Mouse (Mus musculus) frontal cortex, postnatal 10 days (tissue): ENCODE data around the gene Dph1.

ENCODE experiments used
- DNase-seq, 2 experiments: peaks; one replicate each; pipeline ENCODE4 v3.0.0; 2022; ENCODE audit warnings: low spot score in 2 of 2, mixed read lengths in 1 of 2

The Dph1 gene

DNA sequence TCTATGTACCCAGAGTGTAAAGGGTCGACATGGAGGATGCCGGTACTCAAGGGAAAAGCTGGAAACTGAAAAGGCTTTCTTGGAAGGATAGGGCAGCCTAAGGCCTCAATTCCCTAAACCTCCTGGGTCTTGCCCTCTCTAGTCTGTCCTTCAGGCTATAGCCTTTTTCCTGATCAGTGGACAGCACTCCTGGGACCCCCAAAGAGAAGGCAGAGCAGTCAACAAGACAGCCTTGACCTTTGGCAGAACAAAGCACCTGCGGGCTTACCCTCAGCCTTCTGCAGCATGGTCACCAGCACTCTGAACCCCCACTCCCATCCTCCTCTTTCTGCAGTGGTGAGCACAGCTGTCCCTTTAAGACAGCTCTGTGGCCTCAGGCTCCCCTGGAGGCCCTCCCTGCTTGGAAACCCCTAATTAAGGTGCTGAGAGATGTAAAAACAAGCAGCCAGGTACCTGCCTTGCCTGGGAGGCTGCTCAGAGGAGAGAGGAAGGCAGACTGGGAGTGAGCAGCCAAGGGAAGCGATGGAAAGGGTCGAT is at the start of gene Dph1:
Gene Dph1 (minus strand): TSS at position 337 of the 537 bp plus-strand sequence.
- no peak for DNase-seq

DNA sequence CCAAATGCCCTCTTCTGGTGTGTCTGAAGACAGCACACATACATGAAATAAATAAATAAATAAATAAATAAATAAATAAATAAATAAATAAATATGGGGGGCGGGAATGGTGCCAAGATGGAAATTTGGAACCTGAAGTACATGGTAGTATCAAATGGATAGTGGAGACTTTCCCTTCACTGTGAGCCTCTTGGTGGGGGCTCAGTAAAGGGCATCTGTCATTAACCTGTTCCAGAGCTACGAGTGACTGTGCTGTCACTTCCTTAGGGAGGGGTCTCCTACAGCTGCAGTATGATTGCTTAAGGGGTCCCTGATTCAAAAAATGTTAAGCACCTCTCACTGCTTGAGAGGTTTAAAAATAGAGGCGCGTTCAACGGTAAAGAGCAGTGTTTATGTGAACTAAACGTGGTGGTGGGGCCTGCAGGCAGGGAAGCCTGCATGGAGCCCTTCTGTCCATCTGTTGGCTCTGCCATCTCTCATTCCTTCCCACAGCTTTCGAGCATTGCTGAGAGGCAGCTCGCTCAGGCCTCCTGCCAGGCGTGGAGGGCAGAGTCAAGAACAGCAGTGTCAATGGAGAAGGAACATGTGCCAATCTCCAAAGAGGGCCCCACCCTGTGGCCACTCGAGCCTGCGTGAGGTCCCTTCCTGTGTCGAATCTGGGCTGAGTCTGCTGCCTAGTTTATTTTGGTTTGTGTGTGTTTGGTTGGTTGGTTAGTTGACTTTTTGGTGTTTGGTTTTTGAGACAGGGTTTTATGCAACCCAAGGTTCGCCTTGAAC is 49.3 kb upstream of the Dph1 start:
- DNase-seq = no peak

DNA sequence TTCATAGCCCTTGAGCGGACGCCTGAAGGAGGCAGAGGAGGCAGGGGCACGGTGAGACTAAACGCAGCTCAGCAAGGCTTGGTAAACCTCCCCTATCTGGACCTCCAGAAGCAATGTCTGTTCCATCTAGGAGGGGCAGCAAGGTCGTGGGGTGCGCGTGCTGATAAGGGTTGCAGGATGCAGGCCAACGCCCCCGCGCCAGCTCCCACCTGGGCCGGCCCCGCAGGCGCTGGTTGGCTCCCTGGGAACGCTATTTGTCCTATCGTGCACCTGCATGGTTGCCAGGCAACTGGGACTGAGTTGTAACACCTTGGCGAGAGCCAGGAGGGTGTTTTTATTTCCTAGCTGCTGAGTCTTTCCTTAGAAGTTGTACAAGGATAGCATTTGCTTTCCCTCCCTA is 43.7 kb upstream of the Dph1 start:
- DNase-seq = no peak

DNA sequence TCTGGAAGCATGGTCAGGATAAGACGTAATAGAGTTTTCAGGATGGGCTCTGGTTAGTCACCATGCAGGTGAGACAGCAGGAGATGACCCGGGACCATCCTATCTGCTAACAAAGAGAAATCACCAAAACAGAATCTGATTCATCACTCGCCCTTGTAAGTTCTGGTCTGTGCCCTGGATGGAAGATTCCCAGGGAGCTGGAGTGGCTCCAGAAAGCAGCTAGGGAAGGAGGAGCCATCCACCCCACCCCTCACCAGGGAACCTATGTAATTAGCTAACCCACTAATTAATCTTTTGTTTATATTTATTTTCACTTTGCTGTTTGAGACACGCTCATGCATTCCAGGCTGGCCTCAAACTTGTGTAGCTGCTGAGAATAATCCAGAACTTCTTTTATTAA is 41.4 kb upstream of the Dph1 start:
- no peak for DNase-seq

DNA sequence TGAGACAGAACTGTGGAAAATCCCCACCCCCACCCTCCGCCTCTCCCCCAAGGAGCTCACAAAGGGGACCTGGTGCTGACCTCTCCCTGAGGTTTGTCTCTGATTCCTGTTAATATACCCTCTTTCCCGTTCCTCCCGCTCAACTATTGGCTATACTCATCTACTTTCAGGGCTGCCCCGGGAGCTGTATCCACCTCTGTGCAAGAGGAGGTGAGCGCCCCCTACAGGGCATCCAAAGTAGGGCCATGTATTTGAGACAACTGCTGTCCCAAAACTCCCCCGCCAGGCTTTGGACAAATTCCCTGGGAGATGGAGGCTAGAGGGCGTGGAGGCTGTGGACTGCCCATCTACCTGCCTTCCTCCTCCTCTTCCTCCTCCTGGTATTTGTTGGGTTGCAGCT is 40.7 kb upstream of the Dph1 start:
- peak in 1 of 2 experiments; percentile 56 for DNase-seq

DNA sequence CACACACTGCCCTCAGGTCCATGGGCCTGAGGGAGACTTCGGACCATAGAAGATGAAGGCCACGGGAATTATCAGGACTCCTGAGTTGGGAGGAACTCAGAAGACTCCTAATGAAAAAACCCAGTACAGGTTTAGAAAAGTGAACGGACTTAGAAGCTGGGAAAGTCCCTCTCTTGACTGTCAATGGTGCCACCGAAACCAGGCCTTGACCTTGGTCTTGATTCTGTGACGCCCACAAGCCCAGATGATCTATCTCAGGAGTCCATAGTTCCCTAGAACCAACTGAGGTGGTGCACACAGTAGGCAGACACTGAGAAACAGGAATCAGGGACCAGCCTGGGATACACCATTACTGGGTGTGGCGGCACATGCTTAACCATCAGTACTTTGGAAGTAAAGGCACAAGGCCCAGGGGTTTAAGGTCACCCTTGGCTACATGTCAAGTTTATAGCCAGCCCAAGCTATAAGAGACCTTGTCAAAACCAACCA is 39.3 kb upstream of the Dph1 start:
- no peak for DNase-seq

DNA sequence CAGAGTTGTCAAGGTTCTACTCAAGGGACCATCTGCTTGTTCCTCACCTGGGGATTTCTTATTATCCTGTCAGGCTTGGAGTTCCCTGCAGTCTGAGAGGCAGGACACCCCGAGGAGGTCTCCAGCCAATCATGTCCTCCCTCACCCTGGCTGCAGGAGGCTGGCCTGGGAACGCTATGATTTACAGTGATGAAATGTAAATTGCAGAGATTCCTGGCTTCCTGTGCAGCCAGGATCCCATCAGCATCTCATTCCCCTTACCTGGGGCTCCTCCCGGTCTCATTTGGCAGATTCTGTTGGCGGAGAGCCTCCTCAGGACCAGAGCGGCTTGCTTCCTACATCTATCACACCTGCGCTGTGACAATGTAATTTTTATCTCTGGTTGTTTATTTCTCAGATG is 38.2 kb upstream of the Dph1 start:
- no peak for DNase-seq

DNA sequence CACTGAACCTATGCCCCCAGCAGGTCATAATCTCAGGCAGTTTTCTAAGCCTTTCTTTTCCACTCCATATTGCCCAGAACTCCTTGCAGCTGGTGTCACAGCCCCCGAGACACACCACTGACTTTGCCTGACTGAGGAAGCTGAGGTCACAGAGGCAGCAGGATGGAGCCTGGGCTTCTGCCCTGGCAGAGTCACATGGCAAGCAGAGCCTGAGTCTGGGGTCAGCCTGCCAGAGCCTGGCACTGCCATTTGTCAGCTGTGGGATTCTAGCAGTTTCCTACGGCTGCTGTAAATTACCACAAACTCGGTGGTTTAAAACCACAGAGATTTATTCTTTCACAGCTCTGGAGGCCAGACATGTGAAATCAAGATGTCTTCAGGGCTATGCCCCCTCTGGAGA is 36.6 kb upstream of the Dph1 start:
- no peak for DNase-seq

DNA sequence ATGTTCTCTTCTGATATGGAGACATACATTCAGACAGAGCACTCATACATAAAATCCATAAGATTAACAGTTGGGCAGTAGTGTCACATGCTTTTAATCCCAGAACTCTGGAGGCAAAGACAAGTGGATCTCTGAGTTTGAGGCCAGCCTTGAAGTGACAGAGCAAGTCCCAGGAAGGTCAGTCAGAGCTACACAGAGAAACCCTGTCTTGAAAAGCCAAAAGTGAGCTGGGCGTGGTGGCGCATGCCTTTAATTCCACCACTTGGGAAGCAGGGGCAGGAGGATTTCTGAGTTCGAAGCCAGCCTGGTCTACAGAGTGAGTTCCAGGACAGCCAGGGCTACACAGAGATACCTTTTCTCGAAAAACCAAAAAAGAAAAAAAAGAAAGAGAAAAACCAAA is 33.8 kb upstream of the Dph1 start:
- DNase-seq = no peak

DNA sequence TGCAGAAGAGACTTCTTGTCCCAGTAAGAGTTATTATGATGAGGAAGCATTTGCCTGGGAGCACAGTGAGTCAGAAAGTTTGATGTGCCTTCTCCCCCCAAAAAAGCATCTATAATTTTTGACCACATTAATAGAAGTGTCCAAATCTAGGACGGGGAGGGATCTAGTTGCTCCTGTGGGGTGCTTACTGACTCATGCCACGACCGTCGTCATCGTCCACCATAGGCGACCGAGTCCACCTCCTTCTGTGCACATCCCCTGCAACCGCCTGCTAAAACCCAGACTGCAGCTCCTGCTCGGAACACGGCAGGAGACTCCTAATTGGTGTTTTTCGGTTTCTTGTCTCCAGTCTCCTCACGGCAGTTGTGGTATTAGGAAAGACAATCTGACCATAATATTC is 33.0 kb upstream of the Dph1 start:
- no peak for DNase-seq

DNA sequence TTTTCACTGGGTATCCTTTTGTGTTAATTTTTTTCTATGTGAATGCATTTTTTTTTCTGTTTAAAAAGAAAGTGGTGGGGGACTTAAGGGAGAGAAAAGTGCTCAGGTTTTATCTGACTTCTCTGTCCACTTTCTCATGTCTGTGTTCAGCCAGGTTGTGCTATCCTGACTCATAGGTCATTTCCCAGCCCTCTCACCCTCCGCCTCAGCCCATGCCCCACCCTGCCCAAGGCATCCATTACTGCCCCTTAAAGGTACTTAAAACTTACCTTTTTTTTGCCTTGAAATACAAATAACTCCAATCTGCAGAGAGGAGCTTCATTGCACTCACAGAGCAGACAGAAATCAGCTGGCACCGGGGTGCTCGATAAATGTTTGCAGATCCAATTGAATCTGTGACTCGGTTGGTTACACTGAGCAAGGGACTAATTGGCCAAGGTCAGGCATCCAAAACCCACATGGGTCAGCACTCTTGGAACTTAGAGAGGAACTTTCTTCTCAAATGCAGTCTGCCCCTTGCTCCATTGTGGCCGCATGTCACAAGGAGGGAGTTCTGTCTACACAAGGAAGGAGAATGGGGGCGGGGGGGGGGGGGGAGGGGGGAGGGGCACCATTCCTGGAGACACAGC is 29.6 kb upstream of the Dph1 start:
- DNase-seq = no peak

DNA sequence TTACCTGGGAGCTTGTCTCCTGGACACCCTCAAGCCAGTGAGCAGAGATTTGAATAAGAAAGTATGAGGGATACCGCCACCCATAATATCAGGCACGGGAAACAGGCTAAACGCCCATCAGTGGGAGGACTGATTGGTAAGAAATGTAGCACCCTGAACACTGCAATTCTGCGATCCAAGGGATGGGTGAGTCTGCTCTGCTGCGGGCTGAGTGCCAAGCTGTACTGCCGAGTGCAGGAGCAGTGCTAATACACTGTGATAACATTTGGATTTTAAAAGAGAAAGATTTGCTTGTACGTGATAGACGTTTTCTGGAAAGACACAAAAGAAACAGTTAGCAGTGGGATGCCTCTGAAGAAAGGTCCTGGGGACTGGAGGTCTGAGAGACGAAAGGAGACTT is 29.1 kb upstream of the Dph1 start:
- no peak for DNase-seq

DNA sequence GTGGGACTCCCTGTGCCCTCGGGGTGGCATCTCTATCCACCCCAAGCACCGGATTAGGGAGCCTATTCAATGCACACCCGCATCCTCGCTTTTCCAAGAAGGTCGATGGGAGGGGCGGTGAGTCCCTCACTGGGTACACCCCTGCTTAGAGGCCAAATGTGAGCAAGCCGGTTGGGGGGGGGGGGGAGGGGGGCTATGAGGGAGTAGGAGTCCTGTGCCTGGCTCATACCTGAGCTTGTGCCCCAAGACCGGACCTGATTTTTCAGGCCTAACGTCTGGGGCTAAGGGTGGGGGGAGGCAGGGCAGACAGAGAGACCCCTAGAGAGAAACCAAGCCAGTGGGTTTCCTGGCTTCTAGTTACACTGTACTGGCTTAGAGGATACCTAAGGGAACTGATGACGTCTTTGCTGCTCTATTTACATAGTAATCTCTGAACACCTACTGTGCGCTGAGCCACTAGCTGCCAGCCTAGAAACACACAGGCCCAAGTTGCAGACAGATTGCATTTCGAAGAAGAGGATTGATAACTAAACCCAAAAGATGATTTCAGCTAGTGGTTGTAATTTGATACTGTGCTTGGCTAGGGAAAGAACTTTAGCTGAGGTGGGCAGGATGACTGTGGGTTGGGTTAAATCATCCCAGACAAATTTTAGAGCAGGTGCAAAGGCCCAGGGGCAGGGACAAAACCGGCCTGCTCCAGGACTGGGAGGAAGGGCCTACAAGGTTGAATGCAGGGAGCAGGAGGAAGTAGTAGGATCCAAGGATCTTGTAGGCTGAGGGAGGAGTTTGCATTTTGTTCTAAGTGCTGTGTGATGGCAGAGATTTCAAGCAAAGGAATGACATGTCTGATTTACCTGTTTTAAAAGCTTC is 23.3 kb upstream of the Dph1 start:
- no peak for DNase-seq

DNA sequence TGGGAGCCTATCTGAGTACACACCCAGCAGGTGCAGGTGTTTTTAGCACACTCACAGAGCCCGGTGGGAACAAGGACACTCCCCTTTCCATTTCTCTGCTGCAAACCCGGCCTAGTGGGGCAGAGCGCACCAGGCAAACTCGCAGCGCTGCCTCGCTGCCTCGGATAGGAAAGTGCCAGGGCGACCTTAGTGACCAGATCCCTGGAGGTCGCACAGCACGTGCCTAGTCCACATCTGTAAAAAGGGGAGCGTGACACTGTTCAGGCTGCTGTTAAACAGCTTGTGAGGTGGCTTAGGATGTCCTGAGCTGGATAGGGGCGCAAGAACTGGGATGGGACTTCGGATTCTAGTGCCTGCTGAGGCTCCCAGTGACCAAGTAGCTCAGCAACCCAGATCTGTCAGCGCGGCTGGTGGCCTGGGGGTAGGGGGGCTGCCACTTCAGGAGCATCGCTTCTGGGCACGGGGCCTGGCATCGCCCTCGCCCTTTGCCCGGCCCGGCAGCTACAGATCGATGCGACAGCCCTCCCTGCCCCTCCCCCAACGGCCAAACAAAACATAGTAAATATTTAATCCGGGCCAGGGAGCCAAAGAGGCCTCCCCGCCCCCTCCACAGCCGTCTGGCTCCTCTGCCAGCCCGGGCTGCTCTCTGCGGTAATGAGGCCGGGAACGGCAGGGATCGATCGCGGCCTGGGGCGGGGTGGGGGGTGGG is 22.5 kb upstream of the Dph1 start:
- DNase-seq = no peak

DNA sequence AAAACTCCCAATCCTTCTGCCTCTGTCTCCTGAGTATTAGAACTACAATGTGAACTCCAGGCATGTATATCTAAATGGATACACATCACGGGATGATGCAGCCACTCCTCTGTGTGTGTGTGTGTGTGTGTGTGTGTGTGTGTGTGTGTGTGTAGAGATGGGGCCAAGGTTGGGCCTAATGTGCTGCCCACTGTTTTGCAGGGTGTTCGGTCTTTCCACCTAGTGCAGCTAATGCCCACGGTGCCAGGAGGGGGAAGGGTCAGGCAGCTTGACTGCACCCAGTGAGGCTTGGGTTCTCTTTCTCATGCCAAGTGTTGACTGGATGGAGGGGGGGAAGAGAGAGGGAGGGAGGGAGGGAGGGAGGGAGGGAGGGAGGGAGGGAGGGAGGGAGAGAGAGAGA is 21.8 kb upstream of the Dph1 start:
- no peak for DNase-seq

DNA sequence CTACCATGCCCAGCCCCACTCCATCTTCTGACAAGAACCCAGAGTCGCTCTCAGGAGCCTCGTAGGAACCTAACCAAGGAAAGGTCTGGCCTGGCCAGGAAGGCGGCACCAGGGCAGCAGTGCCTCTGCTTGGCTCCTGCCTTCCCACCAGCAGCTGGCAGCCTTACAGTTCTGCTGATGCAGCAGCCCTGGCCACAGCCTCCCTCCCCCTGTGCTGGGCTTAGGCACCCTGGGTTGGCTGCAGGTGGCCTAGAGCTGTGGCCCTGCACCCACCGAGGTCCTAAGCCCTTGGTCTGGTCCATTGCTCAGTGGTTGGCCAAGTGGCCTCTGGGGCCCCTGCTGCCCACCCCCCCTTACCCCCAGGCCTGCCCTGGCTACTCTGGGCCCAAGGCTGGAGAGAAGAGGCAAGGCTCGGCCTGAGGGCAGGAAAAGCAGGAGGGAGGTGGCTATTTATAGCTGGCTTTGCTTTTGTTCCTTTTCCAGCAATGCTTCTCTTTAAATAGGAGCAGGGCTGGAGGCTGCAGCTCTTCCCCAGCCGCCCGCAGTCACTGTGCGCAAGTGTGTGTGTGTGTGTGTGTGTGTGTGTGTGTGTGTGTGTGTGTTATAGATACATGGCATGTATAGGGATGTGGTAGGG is 21.1 kb upstream of the Dph1 start:
- DNase-seq = no peak

DNA sequence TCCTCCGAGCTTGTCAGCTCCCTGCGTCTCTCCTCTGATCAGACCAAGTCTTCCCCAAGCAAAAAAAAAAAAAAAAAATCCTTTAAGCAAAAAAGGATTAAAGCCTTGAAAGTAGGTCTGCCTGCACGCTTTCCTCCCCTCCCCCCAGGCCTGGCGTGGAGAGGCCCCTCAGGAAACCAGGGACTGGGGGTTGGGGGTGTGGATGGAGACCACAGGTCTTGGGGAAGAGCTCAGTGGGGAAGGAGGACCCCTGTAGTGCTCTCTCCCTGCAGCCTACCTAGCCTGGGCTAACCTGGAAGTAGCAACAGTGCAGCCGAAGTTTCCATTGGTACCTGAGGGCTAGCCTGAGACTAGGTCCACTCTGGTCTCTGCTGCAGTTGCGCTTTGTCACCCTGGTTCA is 19.7 kb upstream of the Dph1 start:
- no peak for DNase-seq

DNA sequence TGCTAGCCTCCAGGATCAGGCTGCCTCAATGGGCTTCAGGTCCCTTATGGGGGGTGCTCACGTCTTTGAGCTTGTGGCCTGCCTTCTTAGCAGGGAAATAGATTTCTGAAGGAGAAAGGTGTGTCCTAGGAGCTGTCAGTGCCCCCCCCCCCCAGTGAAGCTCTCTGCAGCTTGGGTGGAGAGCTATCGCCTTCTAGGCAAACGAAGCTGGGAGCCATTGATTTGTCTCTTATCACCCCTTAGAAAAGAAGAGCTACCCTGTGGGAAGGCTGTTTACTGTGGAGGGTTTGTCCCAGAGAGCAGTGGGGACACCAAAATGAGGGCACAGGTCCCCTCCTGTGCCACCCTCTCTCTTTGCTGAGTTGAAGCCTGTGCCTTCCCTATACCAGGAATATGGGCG is 19.1 kb upstream of the Dph1 start:
- DNase-seq = no peak

DNA sequence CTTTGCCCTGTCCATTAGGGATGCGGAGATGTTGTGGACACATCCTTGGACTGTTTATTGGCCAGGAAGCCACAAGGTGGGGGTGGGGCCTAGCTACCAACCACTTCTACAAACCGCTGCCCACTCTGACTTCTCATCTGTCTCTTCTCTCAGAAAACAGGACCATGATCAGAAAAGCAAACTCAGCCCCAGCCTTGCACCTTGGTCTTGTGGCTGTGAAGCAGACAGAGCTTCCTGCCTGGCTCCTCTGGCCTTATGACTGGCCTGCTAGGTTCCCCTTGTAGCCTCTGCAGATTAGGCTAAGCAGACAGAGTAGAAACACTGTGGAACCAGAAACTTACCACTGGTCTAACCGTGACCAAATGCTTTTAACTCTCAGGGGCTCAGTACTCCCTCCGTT is 18.3 kb upstream of the Dph1 start:
- no peak for DNase-seq

DNA sequence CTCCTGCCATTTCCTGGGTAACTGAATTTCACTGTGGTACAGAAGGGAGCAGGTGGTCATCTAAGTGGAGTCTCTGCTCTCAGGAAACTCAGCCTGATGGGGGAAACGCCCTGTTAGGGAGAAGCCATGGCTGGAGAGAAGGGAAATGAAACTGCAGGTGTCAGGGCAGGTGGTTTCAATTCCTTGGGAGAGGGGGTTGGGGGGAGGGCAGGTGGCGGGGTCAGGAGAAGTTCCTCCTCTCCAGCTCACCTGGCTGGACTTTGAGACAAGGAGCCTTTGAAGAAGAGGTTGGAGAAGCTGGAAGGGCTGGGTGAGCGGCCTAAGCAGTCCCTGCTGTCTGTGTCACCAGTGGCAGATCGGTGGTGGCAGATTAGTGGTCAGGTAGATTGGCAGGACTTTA is 15.3 kb upstream of the Dph1 start:
- no peak for DNase-seq

DNA sequence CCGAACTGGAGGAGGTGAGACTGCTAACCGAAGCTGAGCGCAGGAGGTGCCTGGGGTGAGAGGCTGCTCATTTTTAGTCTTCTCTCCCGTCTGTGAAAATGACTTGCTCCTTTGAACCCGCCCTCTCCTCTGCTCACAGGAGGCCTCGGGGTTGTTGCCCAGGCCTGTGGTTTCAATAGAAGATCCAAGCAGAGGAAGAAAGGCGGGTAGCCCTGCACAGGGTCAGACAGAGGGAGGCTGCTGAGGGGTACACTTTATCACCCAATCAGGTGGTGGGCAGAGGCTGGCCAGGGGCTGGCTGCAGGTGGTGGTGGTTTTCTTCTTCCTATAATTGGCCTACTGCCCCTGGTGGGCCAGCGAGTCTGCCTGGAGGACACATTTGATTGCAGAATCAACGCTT is 13.4 kb upstream of the Dph1 start:
- DNase-seq = no peak
